Mouse (Mus musculus) hindbrain, embryonic 12.5 days (tissue): ENCODE measurements at regions not wholly inside any gene's neighbourhood (a gene's known extent, or its start where the extent isn't known, plus 50 kb on each side); places are given as distances from the start of the nearest gene placed in this dataset.

Experiments used
- ATAC-seq: fragments of 200-750 bp; cut with Nextera tagmentation; 2 replicates; pipeline ENCODE4 v1.8.0; 2017; ENCODE audit warnings: moderate TSS enrichment; ENCODE audit not compliant: low FRiP score
- H3K27ac ChIP-seq: fragments of 300-500 bp; sonication (generic); 2 replicates; pipeline ENCODE4 v1.5.1; 2016; ENCODE audit warnings: mild to moderate bottlenecking
- H3K27me3 ChIP-seq: fragments of 300-500 bp; sonication (generic); 2 replicates; pipeline ENCODE4 v1.6.1; 2016; ENCODE audit warnings: mild to moderate bottlenecking
- H3K36me3 ChIP-seq: fragments of 300-500 bp; sonication (generic); 2 replicates; pipeline ENCODE4 v1.6.1; 2016; ENCODE audit warnings: mild to moderate bottlenecking
- H3K4me1 ChIP-seq: fragments of 300-500 bp; sonication (generic); 2 replicates; pipeline ENCODE4 v1.6.1; 2016
- H3K4me2 ChIP-seq: fragments of 300-500 bp; sonication (generic); replicated peaks from 2 replicates; pipeline ENCODE4 v1.6.1; 2016; ENCODE audit warnings: mild to moderate bottlenecking
- H3K4me3 ChIP-seq: fragments of 300-500 bp; sonication (generic); 2 replicates; pipeline ENCODE4 v1.5.1; 2016; ENCODE audit warnings: mild to moderate bottlenecking
- H3K9ac ChIP-seq: fragments of 300-500 bp; sonication (generic); 2 replicates; pipeline ENCODE4 v1.6.1; 2016; ENCODE audit warnings: mild to moderate bottlenecking, moderate library complexity
- H3K9me3 ChIP-seq: fragments of 300-500 bp; sonication (generic); replicated peaks from 2 replicates; pipeline ENCODE4 v1.6.1; 2016; ENCODE audit warnings: mild to moderate bottlenecking
- WGBS: fragments of 180-500 bp; shearing (Covaris S2); methylation state at CpG from one replicate; pipeline ENCODE4 v1.1.7; 2016; 5-methylcytosine and 5-hydroxymethylcytosine counted together

- Histone ChIP-seq H3K36me3 (no peaks in the 10 kb centered on the region), H3K9me3 (no peaks in the 10 kb centered on the region), H3K4me1 (peaks cover 4% of the 10 kb centered on the region), H3K4me3 (no peak overlapping the region), H3K27me3 (no peaks in the 10 kb centered on the region), H3K9ac (no peak overlapping the region), H3K4me2 (no peak overlapping the region), H3K27ac (0 out of 2 replicates have a peak overlapping the region, but pooled peaks have one; percentile 48)
- 89% methylated on average over 10 of the region's 10 CpGs for WGBS
- ATAC-seq = no peak
Measured at GRCm38 (mm10) chr17:64199241-64199933, 132.3 kb downstream of the Pja2 start.

GRCm38 (mm10) chr17:64196437-64196836, 135.3 kb downstream of the Pja2 start:
- Histone ChIP-seq H3K4me2 (no peak overlapping the region), H3K36me3 (no peaks in the 10 kb centered on the region), H3K4me3 (no peak overlapping the region), H3K27ac (peak overlapping the region; percentile 40; the same call in 1 of the 2 replicates), H3K9ac (no peak overlapping the region), H3K4me1 (peaks cover 4% of the 10 kb centered on the region), H3K9me3 (no peaks in the 10 kb centered on the region), H3K27me3 (no peaks in the 10 kb centered on the region)
- ATAC-seq = peak; percentile 69
- WGBS = 80% methylated on average over 10 of the region's 10 CpGs

- no peaks in the 10 kb centered on the region for H3K27me3 ChIP-seq
- H3K9me3 ChIP-seq = no peaks in the 10 kb centered on the region
- no peak overlapping the region for H3K27ac ChIP-seq
- no peak for ATAC-seq
- 92% methylated on average over 6 of the region's 6 CpGs for WGBS
- no peak overlapping the region for H3K4me3 ChIP-seq
- no peak overlapping the region for H3K4me2 ChIP-seq
- no peak overlapping the region for H3K9ac ChIP-seq
- peaks cover 4% of the 10 kb centered on the region for H3K4me1 ChIP-seq
- no peaks in the 10 kb centered on the region for H3K36me3 ChIP-seq
Measured at GRCm38 (mm10) chr17:64193055-64193454, 138.7 kb downstream of the Pja2 start.
